Mouse (Mus musculus) MEL (cell line): Measurements from ENCODE around the gene Lbx2. TPM values are rescaled to one million over a fixed set of nuclear protein-coding genes. Genes with fewer than 3 reads are reported as not detected.
A peak's percentile ranks its signal among the peaks of the same experiment; 100 is the strongest.

Experiments used
- DNase-seq: peaks from one replicate; pipeline ENCODE4 v3.0.0; 2011; ENCODE audit warnings: low read depth, low spot score
- H3K27ac ChIP-seq: 2 replicates; pipeline ENCODE4 v1.5.1; 2012; ENCODE audit warnings: low read depth, mild to moderate bottlenecking, control low read depth, low read length, moderate library complexity; ENCODE audit not compliant: control insufficient read depth
- H3K27me3 ChIP-seq, 2 experiments: fragments of 150-350 bp in 1 of 2; sonication (generic) in 1 of 2; 2 replicates each; pipeline ENCODE4 v1.6.1; 2012; ENCODE audit warnings: low read length in 2 of 2, mild to moderate bottlenecking in 2 of 2, improper control_type of control experiment in 1 of 2, moderate library complexity in 1 of 2; ENCODE audit not compliant: insufficient read depth in 2 of 2, control insufficient read depth in 1 of 2
- H3K36me3 ChIP-seq, 2 experiments: 2 replicates each; pipeline ENCODE4 v1.6.1; 2012 to 2014; ENCODE audit warnings: low read length in 2 of 2, improper control_type of control experiment in 1 of 2, inconsistent platforms in 1 of 2, mild to moderate bottlenecking in 1 of 2; ENCODE audit not compliant: insufficient read depth in 2 of 2, control insufficient read depth in 1 of 2
- H3K4me1 ChIP-seq, 2 experiments: fragments of 150-350 bp in 1 of 2; sonication (generic) in 1 of 2; 2 replicates each; pipeline ENCODE4 v1.6.1; 2012; ENCODE audit warnings: low read length in 2 of 2, improper control_type of control experiment in 1 of 2, mild to moderate bottlenecking in 1 of 2; ENCODE audit not compliant: insufficient read depth in 2 of 2, control insufficient read depth in 1 of 2
- H3K4me3 ChIP-seq, 2 experiments: fragments of 150-350 bp in 1 of 2; sonication (generic) in 1 of 2; 2 replicates each; pipeline ENCODE4 v1.5.1; 2012; ENCODE audit warnings: low read depth in 2 of 2, low read length in 2 of 2, mild to moderate bottlenecking in 2 of 2, moderate library complexity in 2 of 2, control low read depth in 1 of 2, improper control_type of control experiment in 1 of 2; ENCODE audit not compliant: control insufficient read depth in 1 of 2, insufficient read depth in 1 of 2
- H3K79me2 ChIP-seq: 2 replicates; pipeline ENCODE4 v1.6.1; 2012; ENCODE audit warnings: mild to moderate bottlenecking, low read length, moderate library complexity; ENCODE audit not compliant: control insufficient read depth, poor library complexity, insufficient read depth
- H3K9ac ChIP-seq: 2 replicates; pipeline ENCODE4 v1.6.1; 2012; ENCODE audit warnings: low read depth, mild to moderate bottlenecking, control low read depth, low read length, moderate library complexity; ENCODE audit not compliant: control insufficient read depth, poor library complexity, severe bottlenecking
- H3K9me3 ChIP-seq: fragments of 150-350 bp; sonication (generic); replicated peaks from 2 replicates; pipeline ENCODE4 v1.6.1; 2012; ENCODE audit warnings: mild to moderate bottlenecking, low read length, improper control_type of control experiment, moderate library complexity; ENCODE audit not compliant: insufficient read depth
- BHLHE40 ChIP-seq: IDR thresholded peaks from 2 replicates; pipeline ENCODE4 v1.6.1; 2012; ENCODE audit warnings: low read depth, mild to moderate bottlenecking, inconsistent platforms, low read length, improper control_type of control experiment, borderline replicate concordance
- CTCF ChIP-seq, 3 experiments: IDR thresholded peaks in 2 of 3; conservative IDR thresholded peaks in 1 of 3; 2 replicates each; pipeline ENCODE4 v1.5.1; 2011 to 2012; ENCODE audit warnings: low read length in 3 of 3, low read depth in 2 of 3, mild to moderate bottlenecking in 2 of 3, improper control_type of control experiment in 1 of 3, inconsistent platforms in 1 of 3, mixed read lengths in 1 of 3, moderate library complexity in 1 of 3; ENCODE audit not compliant: control insufficient read depth in 1 of 3, insufficient read depth in 1 of 3, poor library complexity in 1 of 3, severe bottlenecking in 1 of 3
- E2F4 ChIP-seq: IDR thresholded peaks from 2 replicates; pipeline ENCODE4 v1.6.1; 2011; ENCODE audit warnings: low read depth, low read length, improper control_type of control experiment, borderline replicate concordance
- ELF1 ChIP-seq: IDR thresholded peaks from 2 replicates; pipeline ENCODE4 v1.6.1; 2014; ENCODE audit warnings: low read depth, mild to moderate bottlenecking, inconsistent platforms, low read length, improper control_type of control experiment, moderate library complexity
- ETS1 ChIP-seq: IDR thresholded peaks from 2 replicates; pipeline ENCODE4 v1.6.1; 2012; ENCODE audit warnings: low read depth, mild to moderate bottlenecking, inconsistent platforms, low read length, improper control_type of control experiment, moderate library complexity
- HCFC1 ChIP-seq: IDR thresholded peaks from 2 replicates; pipeline ENCODE4 v1.6.1; 2012; ENCODE audit warnings: low read depth, mild to moderate bottlenecking, inconsistent platforms, low read length, improper control_type of control experiment, moderate library complexity
- KAT2A ChIP-seq: conservative IDR thresholded peaks from 2 replicates; pipeline ENCODE4 v1.6.1; 2012; ENCODE audit warnings: low read depth, low read length, improper control_type of control experiment, inconsistent platforms
- MAX ChIP-seq: IDR thresholded peaks from 2 replicates; pipeline ENCODE4 v1.6.1; 2011; ENCODE audit warnings: low read length, improper control_type of control experiment
- MEF2A ChIP-seq: IDR thresholded peaks from 2 replicates; pipeline ENCODE4 v1.6.1; 2014; ENCODE audit warnings: low read depth, mild to moderate bottlenecking, inconsistent platforms, low read length, improper control_type of control experiment; ENCODE audit not compliant: poor library complexity, insufficient replicate concordance, severe bottlenecking; ENCODE audit errors: extremely low read depth
- MYB ChIP-seq: IDR thresholded peaks from 2 replicates; pipeline ENCODE4 v1.6.1; 2011; ENCODE audit warnings: mild to moderate bottlenecking, low read depth, low read length, improper control_type of control experiment
- MYC ChIP-seq: IDR thresholded peaks from 2 replicates; pipeline ENCODE4 v1.6.1; 2011; ENCODE audit warnings: low read depth, mild to moderate bottlenecking, low read length, improper control_type of control experiment, moderate library complexity
- POLR2A ChIP-seq, 2 experiments: IDR thresholded peaks; 2 replicates each; pipeline ENCODE4 v1.6.1; 2011 to 2012; ENCODE audit warnings: low read length in 2 of 2, mild to moderate bottlenecking in 2 of 2, control low read depth in 1 of 2, improper control_type of control experiment in 1 of 2, low read depth in 1 of 2, moderate library complexity in 1 of 2; ENCODE audit not compliant: control insufficient read depth in 1 of 2, insufficient read depth in 1 of 2, poor library complexity in 1 of 2
- POLR2AphosphoS2 ChIP-seq: IDR thresholded peaks from 2 replicates; pipeline ENCODE4 v1.6.1; 2011; ENCODE audit warnings: low read length, improper control_type of control experiment
- RAD21 ChIP-seq: IDR thresholded peaks from 2 replicates; pipeline ENCODE4 v1.6.1; 2011; ENCODE audit warnings: mild to moderate bottlenecking, low read depth, low read length, improper control_type of control experiment
- SMC3 ChIP-seq: IDR thresholded peaks from 2 replicates; pipeline ENCODE4 v1.6.1; 2011; ENCODE audit warnings: low read depth, low read length, improper control_type of control experiment
- TAL1 ChIP-seq: IDR thresholded peaks from 2 replicates; pipeline ENCODE4 v1.6.1; 2012; ENCODE audit warnings: mild to moderate bottlenecking, inconsistent platforms, low read length, moderate library complexity, mixed read lengths
- TBP ChIP-seq: IDR thresholded peaks from 2 replicates; pipeline ENCODE4 v1.8.0; 2011; ENCODE audit warnings: low read depth, low read length, improper control_type of control experiment
- UBTF ChIP-seq: IDR thresholded peaks from 2 replicates; pipeline ENCODE4 v1.6.1; 2012; ENCODE audit warnings: low read depth, mild to moderate bottlenecking, inconsistent platforms, low read length, improper control_type of control experiment, moderate library complexity, borderline replicate concordance; ENCODE audit not compliant: insufficient read depth
- USF2 ChIP-seq, 2 experiments: IDR thresholded peaks; 2 replicates each; pipeline ENCODE4 v1.6.1; 2011 to 2012; ENCODE audit warnings: improper control_type of control experiment in 2 of 2, low read length in 2 of 2, borderline replicate concordance in 1 of 2, inconsistent platforms in 1 of 2, low read depth in 1 of 2, mild to moderate bottlenecking in 1 of 2; ENCODE audit not compliant: insufficient read depth in 1 of 2
- ZKSCAN1 ChIP-seq: IDR thresholded peaks from 2 replicates; pipeline ENCODE4 v1.6.1; 2012; ENCODE audit warnings: low read depth, mild to moderate bottlenecking, inconsistent platforms, low read length, improper control_type of control experiment, moderate library complexity
- ZNF384 ChIP-seq: IDR thresholded peaks from 2 replicates; pipeline ENCODE4 v1.6.1; 2012; ENCODE audit warnings: low read depth, mild to moderate bottlenecking, inconsistent platforms, low read length, improper control_type of control experiment
- polyA plus RNA-seq, 2 experiments: library from polyadenylated mRNA; stranded (reverse) in 1 of 2; unstranded in 1 of 2; fragments of >175 nt in 1 of 2; fragments of >200 nt in 1 of 2; gene quantifications; 2 replicates each; pipeline versions ENCODE4 v1.2.1 to v1.2.4; 2012; ENCODE audit warnings: low replicate concordance in 2 of 2, low read depth in 1 of 2; ENCODE audit not compliant: insufficient read length in 2 of 2, insufficient read depth in 1 of 2, missing spikeins in 1 of 2
- total RNA-seq: library from RNA; depleted of rRNA; stranded (reverse); fragments of 300-350 nt; gene quantifications from 2 replicates; pipeline ENCODE4 v1.2.3, GENCODE M21; 2012

Gene Lbx2
- total and polyA plus RNA-seq, 3 experiments = 0.58 to 0.85 TPM; not detected in 1

DNA sequence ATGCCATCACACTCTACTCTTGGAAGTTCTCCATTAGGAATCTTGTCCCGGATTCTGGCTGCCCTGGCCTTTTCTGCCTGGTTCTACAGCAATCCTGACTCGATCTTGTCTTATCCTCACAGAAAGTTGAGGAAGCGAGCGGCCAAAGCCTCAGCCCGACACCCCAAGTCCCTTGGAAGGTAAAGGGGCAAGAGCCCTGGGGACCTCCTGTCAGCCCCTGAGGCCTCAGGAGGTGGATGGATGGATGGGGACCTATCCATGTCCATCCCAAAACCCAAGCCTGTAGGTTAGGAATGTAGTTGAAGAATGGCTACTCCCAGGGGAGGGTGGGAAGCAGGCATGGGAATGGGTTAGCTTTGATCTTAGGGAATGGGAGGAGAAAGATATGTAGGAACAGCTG lies 42.2 kb upstream of the Lbx2 start:
- Histone ChIP-seq H3K4me1 (0 out of 4 replicates have a peak, but pooled peaks cover 0 to 3% of the 10 kb centered on the region in 2 experiments), H3K27me3 (no peaks in the 10 kb centered on the region), H3K27ac (no peak overlapping the region), H3K4me3 (no peak overlapping the region), H3K9me3 (no peaks in the 10 kb centered on the region), H3K36me3 (peaks cover 0 to 2% of the 10 kb centered on the region in 2 experiments; a peak in 1 of 4 replicates), H3K9ac (no peak overlapping the region), H3K79me2 (no peaks in the 10 kb centered on the region)
- TF ChIP-seq KAT2A = no peak
- TF ChIP-seq E2F4 = no peak
- no peak for TF ChIP-seq SMC3
- no peak for TF ChIP-seq POLR2AphosphoS2
- TF ChIP-seq BHLHE40 = no peak
- TF ChIP-seq TAL1 = no peak
- TF ChIP-seq ZNF384 = no peak
- no peak for TF ChIP-seq USF2 (IDR thresholded peaks at IDR 0.05; ENCODE audit: borderline replicate concordance in 1 of 2, insufficient read depth in 1 of 2, low read depth in 1 of 2, low read length in 2 of 2)
- no peak for DNase-seq

DNA sequence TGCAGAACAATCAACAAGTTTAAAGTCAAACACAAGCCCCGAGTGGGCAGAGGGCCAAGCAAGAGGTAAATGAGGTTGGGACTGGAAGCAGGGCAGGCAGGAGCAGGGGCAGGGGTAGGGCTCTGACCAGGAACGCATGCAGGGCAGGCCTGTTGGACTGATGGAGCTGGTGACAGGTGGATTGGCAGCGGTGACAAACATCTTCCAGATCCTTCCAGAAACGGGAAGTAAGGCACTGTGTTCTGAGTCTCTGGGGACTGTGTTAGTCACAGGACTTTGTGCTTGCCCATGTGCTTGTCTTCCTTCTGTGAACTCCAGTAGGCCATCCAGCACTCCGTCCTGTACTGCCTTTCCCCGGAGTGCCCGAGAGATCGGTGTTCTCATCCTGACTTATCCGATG lies 41.4 kb upstream of the Lbx2 start:
- Histone ChIP-seq H3K4me1 (0 out of 4 replicates have a peak, but pooled peaks cover 0 to 3% of the 10 kb centered on the region in 2 experiments), H3K9ac (no peak overlapping the region), H3K27ac (no peak overlapping the region), H3K36me3 (peaks cover 0 to 2% of the 10 kb centered on the region in 2 experiments; a peak in 1 of 4 replicates), H3K4me3 (no peak overlapping the region), H3K79me2 (no peaks in the 10 kb centered on the region), H3K27me3 (no peaks in the 10 kb centered on the region), H3K9me3 (no peaks in the 10 kb centered on the region)
- 0 out of 2 replicates have a peak, but pooled peaks have one; percentile 56 for TF ChIP-seq MYC
- peak; percentile 94 for TF ChIP-seq TBP
- no peak for TF ChIP-seq RAD21
- peak; percentile 83; the same call in 1 of the 2 replicates for TF ChIP-seq UBTF
- no peak for TF ChIP-seq ETS1
- TF ChIP-seq MAX = 0 out of 2 replicates have a peak, but pooled peaks have one; percentile 28
- DNase-seq = peak; percentile 79

DNA sequence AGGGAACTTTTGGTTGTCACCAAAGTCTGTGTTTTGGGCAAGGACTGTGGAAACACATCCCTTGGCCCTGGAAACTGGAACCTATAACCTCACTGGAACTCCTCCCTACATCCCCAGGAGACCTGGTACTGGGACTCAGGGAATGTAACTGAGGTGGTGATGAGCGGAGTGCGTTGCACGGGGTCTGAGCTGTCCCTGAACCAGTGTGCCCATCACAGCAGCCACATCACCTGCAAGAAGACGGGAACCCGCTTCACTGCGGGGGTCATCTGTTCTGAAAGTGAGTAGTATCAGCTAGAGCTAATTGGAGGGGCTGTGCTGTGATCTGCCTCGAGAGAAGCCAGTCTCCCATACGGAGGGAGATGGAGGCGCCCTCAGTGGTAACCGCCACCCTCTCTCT lies 36.8 kb upstream of the Lbx2 start:
- Histone ChIP-seq H3K36me3 (peaks cover 0 to 9% of the 10 kb centered on the region in 2 experiments; a peak in 3 of 4 replicates), H3K27me3 (no peaks in the 10 kb centered on the region), H3K79me2 (peaks cover 19% of the 10 kb centered on the region), H3K4me3 (no peak overlapping the region), H3K27ac (no peak overlapping the region), H3K9ac (no peak overlapping the region), H3K4me1 (peaks cover 0 to 10% of the 10 kb centered on the region in 2 experiments; a peak in 2 of 4 replicates), H3K9me3 (no peaks in the 10 kb centered on the region)
- DNase-seq = no peak
- TF ChIP-seq TAL1 (no peak), SMC3 (0 out of 2 replicates have a peak, but pooled peaks have one; percentile 6), UBTF (no peak), MYB (no peak), MEF2A (no peak), MAX (no peak), CTCF (IDR thresholded peaks at IDR 0.05 in 2 of 3, conservative IDR thresholded peaks at IDR 0.05 in 1 of 3; ENCODE audit: control insufficient read depth in 1 of 3, insufficient read depth in 1 of 3, low read depth in 2 of 3, low read length in 3 of 3, poor library complexity in 1 of 3, severe bottlenecking in 1 of 3) (no peak), HCFC1 (no peak), POLR2AphosphoS2 (0 out of 2 replicates have a peak, but pooled peaks have one; percentile 9), ELF1 (no peak), POLR2A (IDR thresholded peaks at IDR 0.05; ENCODE audit: control insufficient read depth in 1 of 2, insufficient read depth in 1 of 2, low read depth in 1 of 2, low read length in 2 of 2, poor library complexity in 1 of 2) (no peak; a peak in 1 of 4 replicates), ZKSCAN1 (no peak), BHLHE40 (no peak)
